Mouse (Mus musculus): Measurements from ENCODE around the gene Tmem63b.

Gene Tmem63b

GRCm38 (mm10) chr17:45619386-45620256 is 67.1 kb downstream of the Tmem63b start:
- DNase-seq = no peak

GRCm38 (mm10) chr17:45618941-45619385 is 67.7 kb downstream of the Tmem63b start:
- no peak for DNase-seq

GRCm38 (mm10) chr17:45617655-45618054 is 69.0 kb downstream of the Tmem63b start:
- DNase-seq = no peak

- DNase-seq = no peak
Measured at GRCm38 (mm10) chr17:45616679-45617078, 70.0 kb downstream of the Tmem63b start.

- DNase-seq = no peak
Measured at GRCm38 (mm10) chr17:45616046-45616650, 70.6 kb downstream of the Tmem63b start.

GRCm38 (mm10) chr17:45612921-45613320 is 73.8 kb downstream of the Tmem63b start:
- DNase-seq = no peak

- no peak for DNase-seq
Measured at GRCm38 (mm10) chr17:45612008-45612407, 74.7 kb downstream of the Tmem63b start.

All from cerebellum, postnatal 10 days (tissue).